Mouse (Mus musculus) layer of hippocampus, adult 11-12 months (tissue): Measurements from ENCODE around the gene Dgkq.

Experiments used
- DNase-seq: peaks from one replicate; pipeline ENCODE4 v3.0.0; 2022; ENCODE audit warnings: low spot score

Dgkq gene

GRCm38 (mm10) chr5:108680871-108681270 is 11.4 kb upstream of the Dgkq start:
- DNase-seq: no peak

- no peak for DNase-seq
Observed at GRCm38 (mm10) chr5:108679909-108680308, 10.4 kb upstream of the Dgkq start.

GRCm38 (mm10) chr5:108678296-108678854 is 8.9 kb upstream of the Dgkq start:
- DNase-seq: no peak

GRCm38 (mm10) chr5:108677605-108678295 is 8.3 kb upstream of the Dgkq start:
- peak; percentile 83 for DNase-seq

GRCm38 (mm10) chr5:108676772-108677498 is 7.5 kb upstream of the Dgkq start:
- no peak for DNase-seq

GRCm38 (mm10) chr5:108675251-108675816 is 5.9 kb upstream of the Dgkq start, which contains the start of gene Slc26a1:
Gene Slc26a1, minus strand, starts transcription at chr5:108675569.
- no peak for DNase-seq

GRCm38 (mm10) chr5:108674624-108675023 is 5.2 kb upstream of the Dgkq start:
- DNase-seq: no peak

GRCm38 (mm10) chr5:108671757-108672156 is 2.3 kb upstream of the Dgkq start:
- no peak for DNase-seq

- peak; percentile 63 for DNase-seq
Observed at GRCm38 (mm10) chr5:108670785-108671184, 1.3 kb upstream of the Dgkq start.

- DNase-seq: no peak
Observed at GRCm38 (mm10) chr5:108669986-108670385, 514 bp upstream of the Dgkq start.

GRCm38 (mm10) chr5:108668387-108668932 is 1.0 kb downstream of the Dgkq start:
- DNase-seq: no peak

- no peak for DNase-seq
Observed at GRCm38 (mm10) chr5:108667370-108667769, 2.1 kb downstream of the Dgkq start.

GRCm38 (mm10) chr5:108665066-108665465 is 4.4 kb downstream of the Dgkq start:
- DNase-seq: no peak

GRCm38 (mm10) chr5:108662772-108663171 is 6.7 kb downstream of the Dgkq start:
- DNase-seq: no peak

GRCm38 (mm10) chr5:108660632-108661268 is 8.7 kb downstream of the Dgkq start:
- DNase-seq: peak; percentile 91

- DNase-seq: no peak
Observed at GRCm38 (mm10) chr5:108659698-108660631, 9.5 kb downstream of the Dgkq start, which contains the start of gene Idua. Gene Idua, plus strand, starts transcription at chr5:108660331.

- no peak for DNase-seq
Observed at GRCm38 (mm10) chr5:108658611-108659010, 10.9 kb downstream of the Dgkq start.

GRCm38 (mm10) chr5:108657406-108657805 is 12.1 kb downstream of the Dgkq start:
- DNase-seq: no peak

- no peak for DNase-seq
Observed at GRCm38 (mm10) chr5:108655891-108656650, 13.4 kb downstream of the Dgkq start.

GRCm38 (mm10) chr5:108655381-108655780 is 14.1 kb downstream of the Dgkq start:
- DNase-seq: no peak
